Mouse (Mus musculus) heart, embryonic 13.5 days (tissue): Measurements from ENCODE around the gene Podxl. TPM values are rescaled to one million over a fixed set of nuclear protein-coding genes. Genes with fewer than 3 reads are reported as not detected.

Source experiments
- ATAC-seq: fragments of 200-750 bp; cut with Nextera tagmentation; 2 replicates; pipeline ENCODE4 v1.8.0; 2017; ENCODE audit warnings: moderate TSS enrichment; ENCODE audit not compliant: insufficient number of reproducible peaks, low FRiP score, low TSS enrichment; ENCODE audit errors: extremely low read depth
- H3K27ac ChIP-seq: fragments of 300-500 bp; sonication (generic); replicated peaks from 2 replicates; pipeline ENCODE4 v1.5.1; 2015; ENCODE audit warnings: moderate library complexity, mild to moderate bottlenecking, inconsistent platforms
- H3K27me3 ChIP-seq: fragments of 300-500 bp; sonication (generic); replicated peaks from 2 replicates; pipeline ENCODE4 v1.6.1; 2015; ENCODE audit warnings: mild to moderate bottlenecking, inconsistent platforms
- H3K36me3 ChIP-seq: fragments of 300-500 bp; sonication (generic); 2 replicates; pipeline ENCODE4 v1.6.1; 2015; ENCODE audit warnings: mild to moderate bottlenecking, inconsistent platforms
- H3K4me1 ChIP-seq: fragments of 300-500 bp; sonication (generic); 2 replicates; pipeline ENCODE4 v1.6.1; 2015; ENCODE audit warnings: inconsistent platforms
- H3K4me2 ChIP-seq: fragments of 300-500 bp; sonication (generic); 2 replicates; pipeline ENCODE4 v1.6.1; 2015; ENCODE audit warnings: inconsistent platforms, mild to moderate bottlenecking, moderate library complexity
- H3K4me3 ChIP-seq: fragments of 300-500 bp; sonication (generic); 2 replicates; pipeline ENCODE4 v1.5.1; 2015; ENCODE audit warnings: moderate library complexity, mild to moderate bottlenecking, inconsistent platforms
- H3K9ac ChIP-seq: fragments of 300-500 bp; sonication (generic); 2 replicates; pipeline ENCODE4 v1.6.1; 2015; ENCODE audit warnings: inconsistent platforms, mild to moderate bottlenecking, moderate library complexity
- H3K9me3 ChIP-seq: fragments of 300-500 bp; sonication (generic); 2 replicates; pipeline ENCODE4 v1.6.1; 2016; ENCODE audit warnings: inconsistent platforms
- WGBS: fragments of 180-500 bp; shearing (Covaris S2); methylation state at CpG from one replicate; pipeline ENCODE4 v1.1.7; 2015; ENCODE audit warnings: mixed read lengths; 5-methylcytosine and 5-hydroxymethylcytosine counted together
- polyA plus RNA-seq: library from polyadenylated mRNA; unstranded; fragments of >200 nt; fragmentation: Nextera tagmentation; extraction: Ambion mirVana; gene quantifications from 2 replicates; pipeline ENCODE4 v1.2.1, GENCODE M21; 2015

Podxl gene
- polyA plus RNA-seq, 1 experiment from 2014 or later, result 22.2 TPM

GRCm38 (mm10) chr6:31522478-31522877, 41.3 kb downstream of the Podxl start:
- 77% methylated on average over 4 of the region's 4 CpGs for WGBS
- no peak for ATAC-seq
- peaks cover 46% of the 10 kb centered on the region for H3K36me3 ChIP-seq

GRCm38 (mm10) chr6:31521491-31522355, 42.1 kb downstream of the Podxl start:
- H3K9me3 ChIP-seq, result no peaks in the 10 kb centered on the region
- H3K27me3 ChIP-seq, result no peaks in the 10 kb centered on the region
- no peak overlapping the region for H3K27ac ChIP-seq
- peaks cover 25% of the 10 kb centered on the region for H3K4me1 ChIP-seq
- no peak overlapping the region for H3K4me2 ChIP-seq
- no peak for ATAC-seq
- H3K4me3 ChIP-seq, result no peak overlapping the region
- 84% methylated on average over 8 of the region's 8 CpGs for WGBS
- peaks cover 45% of the 10 kb centered on the region for H3K36me3 ChIP-seq
- H3K9ac ChIP-seq, result no peak overlapping the region

More at GRCm38 (mm10) chr6:31522478-31522877, 41.3 kb downstream of the Podxl start:
- Histone ChIP-seq H3K9me3 (no peaks in the 10 kb centered on the region), H3K4me2 (no peak overlapping the region), H3K9ac (no peak overlapping the region), H3K27me3 (no peaks in the 10 kb centered on the region), H3K27ac (no peak overlapping the region), H3K4me3 (no peak overlapping the region), H3K4me1 (peaks cover 18% of the 10 kb centered on the region)

GRCm38 (mm10) chr6:31520486-31521215, 43.1 kb downstream of the Podxl start:
- Histone ChIP-seq H3K9me3 (no peaks in the 10 kb centered on the region), H3K27ac (no peak overlapping the region), H3K36me3 (peaks cover 40% of the 10 kb centered on the region), H3K4me1 (peaks cover 25% of the 10 kb centered on the region), H3K4me2 (no peak overlapping the region), H3K4me3 (no peak overlapping the region), H3K27me3 (no peaks in the 10 kb centered on the region), H3K9ac (no peak overlapping the region)
- ATAC-seq, result no peak
- WGBS, result 79% methylated on average over 7 of the region's 7 CpGs

GRCm38 (mm10) chr6:31519001-31519471, 44.7 kb downstream of the Podxl start:
- 37% methylated on average over 8 of the region's 8 CpGs for WGBS
- no peak overlapping the region for H3K4me2 ChIP-seq
- H3K36me3 ChIP-seq, result peaks cover 40% of the 10 kb centered on the region
- no peak overlapping the region for H3K4me3 ChIP-seq
- H3K27ac ChIP-seq, result peak overlapping the region; percentile 79
- H3K9ac ChIP-seq, result no peak overlapping the region
- ATAC-seq, result no peak
- H3K9me3 ChIP-seq, result no peaks in the 10 kb centered on the region
- H3K27me3 ChIP-seq, result no peaks in the 10 kb centered on the region
- H3K4me1 ChIP-seq, result peaks cover 26% of the 10 kb centered on the region

- 41% methylated on average over 2 of the region's 2 CpGs for WGBS
- peaks cover 37% of the 10 kb centered on the region for H3K36me3 ChIP-seq
- no peak overlapping the region for H3K9ac ChIP-seq
- H3K4me1 ChIP-seq, result peaks cover 31% of the 10 kb centered on the region
- H3K4me3 ChIP-seq, result no peak overlapping the region
- no peak overlapping the region for H3K4me2 ChIP-seq
- H3K27ac ChIP-seq, result peak overlapping the region; percentile 79
- H3K27me3 ChIP-seq, result no peaks in the 10 kb centered on the region
- no peak for ATAC-seq
- no peaks in the 10 kb centered on the region for H3K9me3 ChIP-seq
These were observed 45.5 kb downstream of the Podxl start for GRCm38 (mm10) chr6:31518338-31518698.

- no peaks in the 10 kb centered on the region for H3K9me3 ChIP-seq
- no peaks in the 10 kb centered on the region for H3K27me3 ChIP-seq
- H3K9ac ChIP-seq, result no peak overlapping the region; the same call in 1 of the 2 replicates
- peak overlapping the region; percentile 79 for H3K27ac ChIP-seq
- H3K4me2 ChIP-seq, result no peak overlapping the region
- no peak overlapping the region for H3K4me3 ChIP-seq
- peaks cover 36% of the 10 kb centered on the region for H3K36me3 ChIP-seq
- 59% methylated on average over 9 of the region's 9 CpGs for WGBS
- peaks cover 33% of the 10 kb centered on the region for H3K4me1 ChIP-seq
- ATAC-seq, result no peak
These were observed 46.0 kb downstream of the Podxl start for GRCm38 (mm10) chr6:31517681-31518337.

GRCm38 (mm10) chr6:31513726-31514125, 50.1 kb downstream of the Podxl start:
- no peak overlapping the region for H3K4me3 ChIP-seq
- peaks cover 28% of the 10 kb centered on the region for H3K4me1 ChIP-seq
- 55% methylated on average over 6 of the region's 6 CpGs for WGBS

GRCm38 (mm10) chr6:31502614-31503013, 61.2 kb downstream of the Podxl start:
- Histone ChIP-seq H3K9me3 (no peaks in the 10 kb centered on the region), H3K27me3 (no peaks in the 10 kb centered on the region), H3K36me3 (peaks cover 70% of the 10 kb centered on the region), H3K4me1 (no peaks in the 10 kb centered on the region), H3K9ac (no peak overlapping the region), H3K27ac (no peak overlapping the region), H3K4me2 (no peak overlapping the region), H3K4me3 (no peak overlapping the region)
- WGBS, result 98% methylated on average over 2 of the region's 2 CpGs
- ATAC-seq, result no peak

More at GRCm38 (mm10) chr6:31513726-31514125, 50.1 kb downstream of the Podxl start:
- no peaks in the 10 kb centered on the region for H3K27me3 ChIP-seq
- H3K9me3 ChIP-seq, result no peaks in the 10 kb centered on the region
- H3K9ac ChIP-seq, result no peak overlapping the region
- peaks cover 44% of the 10 kb centered on the region for H3K36me3 ChIP-seq
- no peak for ATAC-seq
- no peak overlapping the region for H3K27ac ChIP-seq
- no peak overlapping the region for H3K4me2 ChIP-seq

- H3K27me3 ChIP-seq, result no peaks in the 10 kb centered on the region
- no peak overlapping the region for H3K9ac ChIP-seq
- no peak overlapping the region for H3K4me3 ChIP-seq
- H3K27ac ChIP-seq, result no peak overlapping the region
- H3K9me3 ChIP-seq, result no peaks in the 10 kb centered on the region
- ATAC-seq, result no peak
- no peaks in the 10 kb centered on the region for H3K4me1 ChIP-seq
- H3K36me3 ChIP-seq, result peaks cover 74% of the 10 kb centered on the region
- no peak overlapping the region for H3K4me2 ChIP-seq
These were observed 63.1 kb downstream of the Podxl start for GRCm38 (mm10) chr6:31500691-31501090.

GRCm38 (mm10) chr6:31500260-31500659, 63.5 kb downstream of the Podxl start:
- WGBS, result 99% methylated on average over 2 of the region's 2 CpGs
- H3K4me2 ChIP-seq, result no peak overlapping the region
- no peaks in the 10 kb centered on the region for H3K9me3 ChIP-seq
- ATAC-seq, result no peak
- H3K36me3 ChIP-seq, result peaks cover 76% of the 10 kb centered on the region
- H3K4me3 ChIP-seq, result no peak overlapping the region
- H3K9ac ChIP-seq, result no peak overlapping the region
- H3K27me3 ChIP-seq, result no peaks in the 10 kb centered on the region
- no peaks in the 10 kb centered on the region for H3K4me1 ChIP-seq
- H3K27ac ChIP-seq, result no peak overlapping the region

GRCm38 (mm10) chr6:31499836-31500235, 63.9 kb downstream of the Podxl start:
- ATAC-seq, result no peak

More at GRCm38 (mm10) chr6:31499836-31500235, 63.9 kb downstream of the Podxl start:
- Histone ChIP-seq H3K27ac (no peak overlapping the region), H3K4me1 (no peaks in the 10 kb centered on the region), H3K27me3 (no peaks in the 10 kb centered on the region), H3K9ac (no peak overlapping the region), H3K4me2 (no peak overlapping the region), H3K9me3 (no peaks in the 10 kb centered on the region), H3K36me3 (peaks cover 80% of the 10 kb centered on the region), H3K4me3 (no peak overlapping the region)
- WGBS, result 92% methylated on average over 10 of the region's 10 CpGs
